Mouse (Mus musculus) inflammation-experienced regulatory T-cells (primary cell): ENCODE data around the gene Naa16. TPM values are rescaled to one million over a fixed set of nuclear protein-coding genes. Genes with fewer than 3 reads are reported as not detected.

ENCODE experiments used
- polyA plus RNA-seq, 2 experiments: library from polyadenylated mRNA; unstranded; fragments of 100-300 nt; shearing (Covaris generic); gene quantifications; one replicate each; pipeline ENCODE4 v1.2.1; 2017

Naa16 gene
- polyA plus RNA-seq = 10 to 100 TPM; 68.4 to 71.1 TPM

DNA sequence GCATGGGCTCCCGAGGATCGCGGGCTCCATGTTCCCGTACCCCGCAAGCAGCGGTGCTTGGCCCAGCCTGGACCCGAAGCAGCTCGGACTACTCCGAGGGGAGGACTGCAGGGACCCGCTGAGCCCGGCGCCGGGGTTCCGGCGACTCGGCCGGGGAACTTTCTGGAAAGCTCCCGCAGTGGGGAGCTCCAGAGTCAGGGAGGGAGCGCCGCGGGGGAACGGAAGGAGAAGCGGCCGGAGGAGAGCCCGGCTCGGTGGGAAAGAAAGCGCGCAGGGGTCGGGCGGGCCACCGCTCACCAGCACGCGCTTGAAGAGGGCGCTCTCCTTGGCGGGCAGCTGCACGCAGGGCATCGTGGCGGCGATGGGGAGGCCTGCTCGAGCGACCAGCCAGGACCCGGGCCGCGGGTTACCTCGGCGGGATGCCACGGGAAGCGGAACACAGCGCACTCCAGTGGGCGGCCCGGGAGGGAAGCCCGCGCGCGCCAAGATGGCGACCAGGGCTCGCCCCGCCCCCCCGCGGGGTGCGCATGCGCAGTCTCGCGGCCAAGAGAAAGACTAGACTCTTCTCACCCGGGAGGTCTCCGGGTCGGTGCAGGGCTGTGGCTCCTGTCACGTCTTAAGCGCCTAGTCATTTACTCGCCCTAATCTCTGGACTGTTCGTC lies at the start of gene Naa16:
Naa16 (minus strand) TSS at position 514 of the 662 bp plus-strand sequence.

DNA sequence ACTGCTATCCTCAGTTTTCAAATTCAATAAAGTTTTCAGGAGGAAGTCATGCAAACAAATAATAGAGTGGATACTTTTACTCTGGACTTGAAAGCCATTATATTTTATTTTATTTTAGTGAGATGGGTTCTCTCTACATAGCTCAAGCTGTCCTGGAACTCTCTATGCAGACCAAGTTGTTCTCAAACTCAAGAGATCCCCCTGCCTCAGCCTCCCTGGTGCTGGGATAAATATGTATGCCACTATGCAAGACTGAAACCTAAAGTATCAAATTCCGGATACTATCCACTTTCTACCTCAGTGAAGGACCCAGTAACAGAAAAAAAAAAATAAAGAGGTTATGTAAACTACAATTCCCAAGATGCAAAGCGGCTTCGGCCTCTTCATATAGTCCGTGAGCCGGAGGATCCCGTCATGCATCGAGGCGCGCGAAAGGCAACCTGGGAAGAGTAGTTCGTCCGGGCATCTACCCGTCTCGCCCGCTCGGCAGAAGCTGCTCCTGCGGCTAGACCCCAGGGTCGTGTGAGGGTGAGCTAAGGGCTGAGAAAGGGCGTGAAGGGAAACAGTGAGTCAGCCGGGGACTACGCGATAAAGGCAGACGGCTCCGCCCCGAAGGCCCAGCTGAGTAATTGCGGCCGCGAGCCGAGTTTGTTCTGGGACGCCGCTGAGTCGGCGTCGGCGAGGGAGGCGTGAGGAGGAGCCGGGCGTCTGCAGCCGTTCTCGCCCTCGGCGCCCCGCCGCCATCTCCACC lies 35.6 kb upstream of the Naa16 start, which contains the start of gene Kbtbd7:
Kbtbd7 (plus strand) TSS at position 533 of the 751 bp plus-strand sequence.

DNA sequence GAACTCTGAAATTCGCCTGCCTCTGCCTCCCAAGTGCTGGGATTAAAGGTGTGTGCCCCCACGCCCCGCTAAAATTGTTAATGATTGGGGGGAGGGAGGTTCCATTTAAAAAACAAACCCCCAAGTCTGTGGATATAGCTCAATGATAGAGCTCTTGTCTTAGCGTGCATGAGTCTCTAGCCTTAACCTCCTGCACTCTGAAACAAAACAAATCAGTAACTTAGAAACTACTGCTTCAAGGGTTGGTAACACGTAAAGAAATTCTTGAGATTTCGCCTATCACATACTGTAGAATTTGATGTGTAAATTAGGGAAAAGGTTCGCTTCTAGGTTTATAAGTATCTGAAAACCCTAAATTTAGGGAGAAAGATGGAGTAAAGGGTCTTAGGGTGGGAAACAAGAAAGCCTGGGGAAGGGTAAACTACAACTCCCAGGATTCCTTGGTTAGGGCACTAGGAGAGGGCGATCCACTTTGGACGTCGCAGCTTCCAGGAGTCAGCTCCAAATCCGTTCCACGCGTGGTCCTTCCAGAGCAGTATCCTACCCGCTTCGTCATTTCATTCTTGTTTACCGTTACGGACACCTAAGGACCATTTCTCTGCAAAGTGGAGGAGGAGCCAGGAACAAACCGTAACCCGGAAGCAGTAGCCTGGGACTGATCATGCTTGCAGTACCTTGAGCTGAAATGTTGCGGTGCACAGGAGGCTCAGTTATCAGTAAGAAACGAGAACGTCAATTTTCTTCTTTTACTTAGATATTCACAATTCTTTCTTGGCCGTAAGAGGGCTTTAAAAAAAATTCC lies 6.9 kb upstream of the Naa16 start, which contains the start of gene Mtrf1:
Mtrf1 (plus strand) TSS at position 452 of the 802 bp plus-strand sequence.

DNA sequence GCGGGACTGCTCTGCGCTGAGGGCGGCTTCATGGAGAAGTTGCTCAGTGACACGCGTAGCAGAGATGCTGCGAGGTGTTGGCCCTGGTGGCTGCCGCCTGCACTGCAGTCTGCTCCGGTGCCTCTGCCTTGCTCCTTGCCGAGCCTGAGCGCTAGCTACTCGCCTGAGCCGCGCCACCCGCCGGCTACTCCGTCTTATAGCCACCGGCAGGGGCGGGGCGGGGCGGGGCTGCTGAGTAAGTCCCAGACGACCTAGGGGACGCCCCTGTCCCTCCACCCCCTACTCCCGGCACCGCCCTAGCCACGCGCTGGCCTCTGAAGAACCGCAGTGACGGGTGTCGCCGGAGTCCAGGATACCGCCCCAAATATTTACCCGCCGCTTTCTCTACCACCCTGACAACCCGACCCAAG lies 89.1 kb downstream of the Naa16 start, which contains the start of gene Rgcc:
Rgcc (minus strand) TSS at position 180 of the 410 bp plus-strand sequence.

Other genes with a start within 250 kb of the Naa16 start
- gene Zfp957, start 143.4 kb downstream of the Naa16 start, polyA plus RNA-seq = under 1 TPM; 0.76 to 0.87 TPM
- 10 to 100 TPM; 29.4 to 59.5 TPM for gene Rgcc, start 89.1 kb downstream of the Naa16 start, polyA plus RNA-seq
- gene Mtrf1, start 7.0 kb upstream of the Naa16 start, polyA plus RNA-seq = 1 to 10 TPM; 2.2 to 5.5 TPM
- gene Kbtbd7, start 35.7 kb upstream of the Naa16 start, polyA plus RNA-seq = 1 to 10 TPM; 3.7 to 5.7 TPM
- 1 to 10 TPM in 1 of 2 experiments, under 1 TPM in 1; 0.16 to 1.1 TPM for gene Kbtbd6, start 61.1 kb upstream of the Naa16 start, polyA plus RNA-seq
- gene Elf1, start 90.4 kb upstream of the Naa16 start, polyA plus RNA-seq = 100 to 1,000 TPM; 162 to 192 TPM
- 10 to 100 TPM; 47.8 to 60.4 TPM for gene Wbp4, start 90.7 kb upstream of the Naa16 start, polyA plus RNA-seq
- gene Sugt1, start 196.9 kb upstream of the Naa16 start, polyA plus RNA-seq = 100 to 1,000 TPM; 114 to 126 TPM